In genomic region chr13:34132299-34132698, GRCm38 (mm10) we compare ENCODE assay signal across 7 mouse cellular contexts. TPM values are rescaled to one million over a fixed set of nuclear protein-coding genes. Genes with fewer than 3 reads are reported as not detected.
A peak's percentile ranks its signal among the peaks of the same experiment; 100 is the strongest.
DNase-seq lines count a peak whose midpoint lies in the region; ATAC-seq and TF ChIP-seq lines count a peak whose summit lies in the region.

No protein-coding gene starts in this region.

- no peak for ATAC-seq in stomach, embryonic 14.5 days (ENCODE audit: insufficient number of reproducible peaks, insufficient read depth, low FRiP score, low read depth)
- ATAC-seq in stomach, postnatal 0 days (ENCODE audit: low FRiP score, low TSS enrichment): no peak
- ATAC-seq in limb, embryonic 14.5 days (ENCODE audit: low FRiP score, low read depth): no peak
- ATAC-seq in stomach, embryonic 16.5 days (ENCODE audit: insufficient read depth, low FRiP score): no peak

- peaks cover 8% of the 10 kb centered on the region for H3K4me1 ChIP-seq in stomach, embryonic 14.5 days (ENCODE audit: control insufficient read depth, insufficient read depth, low read length)
- H3K4me1 ChIP-seq in stomach, postnatal 0 days (replicated peaks; ENCODE audit: control insufficient read depth, insufficient read depth): peaks cover 4% of the 10 kb centered on the region; the same call in 1 of the 2 replicates
- peaks cover 70% of the 10 kb centered on the region for H3K4me1 ChIP-seq in forebrain, embryonic 10.5 days
- H3K4me1 ChIP-seq in limb, embryonic 14.5 days (ENCODE audit: control insufficient read depth, insufficient read depth, low read length): peaks cover 44% of the 10 kb centered on the region
- H3K4me1 ChIP-seq in stomach, embryonic 16.5 days (ENCODE audit: control insufficient read depth, insufficient read depth, low read length): peaks cover 27% of the 10 kb centered on the region

- 7% methylated on average over 15 of the region's 15 CpGs for WGBS in stomach, embryonic 14.5 days
- WGBS in stomach, postnatal 0 days: 30% methylated on average over 15 of the region's 15 CpGs
- under 1% methylated on average over 15 of the region's 15 CpGs for WGBS in forebrain, embryonic 10.5 days
- WGBS in limb, embryonic 14.5 days: 1% methylated on average over 15 of the region's 15 CpGs
- 14% methylated on average over 15 of the region's 15 CpGs for WGBS in stomach, embryonic 16.5 days

- no peak overlapping the region for H3K27ac ChIP-seq in stomach, embryonic 14.5 days (ENCODE audit: low read length)
- no peak overlapping the region for H3K27ac ChIP-seq in stomach, postnatal 0 days (replicated peaks)
- H3K27ac ChIP-seq in forebrain, embryonic 10.5 days: peak overlapping the region; percentile 98
- H3K27ac ChIP-seq in limb, embryonic 14.5 days (replicated peaks; ENCODE audit: low read depth, low read length): peak overlapping the region; percentile 38; the same call in 1 of the 2 replicates
- H3K27ac ChIP-seq in stomach, embryonic 16.5 days (ENCODE audit: low read length): peak overlapping the region; percentile 64; the same call in 1 of the 2 replicates

- DNase-seq in stomach, postnatal 0 days (ENCODE audit: low spot score): no peak
- peak; percentile 43 for DNase-seq in forebrain, embryonic 10.5 days (ENCODE audit: extremely low spot score, low spot score)
- DNase-seq in limb, embryonic 14.5 days (ENCODE audit: low spot score): peak; percentile 26
- DNase-seq in cerebellum, adult 9-10 months: no peak
- DNase-seq in lung, postnatal 4 days: no peak

- TF ChIP-seq POLR2A in limb, embryonic 14.5 days (IDR thresholded peaks at IDR 0.05; ENCODE audit: borderline replicate concordance, extremely low read depth, insufficient read depth, insufficient read length): no peak

- H3K9ac ChIP-seq in stomach, embryonic 14.5 days (replicated peaks; ENCODE audit: low read depth, low read length): no peak overlapping the region
- H3K9ac ChIP-seq in stomach, postnatal 0 days (ENCODE audit: low read length): no peak overlapping the region
- H3K9ac ChIP-seq in limb, embryonic 14.5 days (ENCODE audit: low read depth, low read length, severe bottlenecking): no peak overlapping the region
- H3K9ac ChIP-seq in stomach, embryonic 16.5 days (ENCODE audit: low read length): no peak overlapping the region

- 0 out of 2 replicates have a peak overlapping the region, but pooled peaks have one; percentile 2 for H3K4me3 ChIP-seq in stomach, embryonic 14.5 days (ENCODE audit: low read depth, low read length)
- H3K4me3 ChIP-seq in stomach, postnatal 0 days (ENCODE audit: low read depth, low read length): no peak overlapping the region
- H3K4me3 ChIP-seq in forebrain, embryonic 10.5 days: peak overlapping the region; percentile 78
- H3K4me3 ChIP-seq in limb, embryonic 14.5 days (replicated peaks; ENCODE audit: low read length): peak overlapping the region; percentile 73
- H3K4me3 ChIP-seq in stomach, embryonic 16.5 days (replicated peaks; ENCODE audit: low read length): peak overlapping the region; percentile 13; the same call in 1 of the 2 replicates

- no peak for TF ChIP-seq EP300 in stomach, postnatal 0 days (optimal IDR thresholded peaks at IDR 0.05)

- peak overlapping the region; percentile 76 for H3K4me2 ChIP-seq in stomach, embryonic 14.5 days (replicated peaks; ENCODE audit: low read depth, low read length)
- H3K4me2 ChIP-seq in stomach, postnatal 0 days (replicated peaks; ENCODE audit: low read depth): no peak overlapping the region
- H3K4me2 ChIP-seq in limb, embryonic 14.5 days (replicated peaks; ENCODE audit: low read depth, low read length, severe bottlenecking): peak overlapping the region; percentile 82
- peak overlapping the region; percentile 91 for H3K4me2 ChIP-seq in stomach, embryonic 16.5 days (ENCODE audit: low read depth, low read length)

- no peaks in the 10 kb centered on the region for H3K27me3 ChIP-seq in stomach, embryonic 14.5 days (ENCODE audit: control insufficient read depth, insufficient read depth, low read length)
- no peaks in the 10 kb centered on the region for H3K27me3 ChIP-seq in stomach, postnatal 0 days (ENCODE audit: control insufficient read depth, insufficient read depth, low read length)
- no peaks in the 10 kb centered on the region; the same call in 1 of the 2 replicates for H3K27me3 ChIP-seq in forebrain, embryonic 10.5 days (ENCODE audit: poor library complexity, severe bottlenecking)
- no peaks in the 10 kb centered on the region for H3K27me3 ChIP-seq in limb, embryonic 14.5 days (ENCODE audit: control insufficient read depth, insufficient read depth, low read length)
- no peaks in the 10 kb centered on the region; the same call in 1 of the 2 replicates for H3K27me3 ChIP-seq in stomach, embryonic 16.5 days (ENCODE audit: control insufficient read depth, insufficient read depth, low read length)

- no peak for TF ChIP-seq CTCF in stomach, postnatal 0 days (IDR thresholded peaks at IDR 0.05; ENCODE audit: low read depth)

- H3K9me3 ChIP-seq in stomach, embryonic 14.5 days (ENCODE audit: control insufficient read depth, low read depth, low read length): no peaks in the 10 kb centered on the region
- no peaks in the 10 kb centered on the region for H3K9me3 ChIP-seq in stomach, postnatal 0 days (ENCODE audit: control insufficient read depth, low read length)
- H3K9me3 ChIP-seq in forebrain, embryonic 10.5 days: no peaks in the 10 kb centered on the region
- H3K9me3 ChIP-seq in limb, embryonic 14.5 days (ENCODE audit: control insufficient read depth, low read length): no peaks in the 10 kb centered on the region
- no peaks in the 10 kb centered on the region for H3K9me3 ChIP-seq in stomach, embryonic 16.5 days (replicated peaks; ENCODE audit: control insufficient read depth, low read length)

- H3K36me3 ChIP-seq in stomach, embryonic 14.5 days (ENCODE audit: control insufficient read depth, insufficient read depth, low read length): no peaks in the 10 kb centered on the region
- H3K36me3 ChIP-seq in stomach, postnatal 0 days (ENCODE audit: control insufficient read depth, insufficient read depth, low read length): no peaks in the 10 kb centered on the region
- H3K36me3 ChIP-seq in forebrain, embryonic 10.5 days (replicated peaks): peaks cover 16% of the 10 kb centered on the region
- H3K36me3 ChIP-seq in limb, embryonic 14.5 days (ENCODE audit: control insufficient read depth, insufficient read depth, low read length): no peaks in the 10 kb centered on the region
- no peaks in the 10 kb centered on the region for H3K36me3 ChIP-seq in stomach, embryonic 16.5 days (ENCODE audit: control insufficient read depth, insufficient read depth, low read length)

RNA-seq across cellular contexts. Expression of gene Tubb2b, which starts 2.0 kb away (rescaled TPM):
- 32.1 and 34.2 TPM in 2 replicates for polyA plus RNA-seq in stomach, embryonic 14.5 days (2014; fragmentation: Nextera tagmentation; extraction: Ambion mirVana)
- polyA plus RNA-seq in stomach, postnatal 0 days (2015; fragmentation: Nextera tagmentation; extraction: Ambion mirVana): 13.4 and 14.6 TPM in 2 replicates
- 137 and 151 TPM in 2 replicates for polyA plus RNA-seq in forebrain, embryonic 10.5 days (2016; fragmentation: Nextera tagmentation; extraction: Ambion mirVana)
- 376 and 378 TPM in 2 replicates for polyA plus RNA-seq in limb, embryonic 14.5 days (2012; rRNA removed)
- 28.5 TPM in 2 replicates for polyA plus RNA-seq in limb, embryonic 14.5 days (2014; fragmentation: Nextera tagmentation; extraction: Ambion mirVana)
- polyA plus RNA-seq in stomach, embryonic 16.5 days (2015; fragmentation: Nextera tagmentation; extraction: Ambion mirVana): 41.7 and 45.5 TPM in 2 replicates

RNA-seq across cellular contexts. Expression of gene Psmg4, which starts 30.5 kb away (rescaled TPM):
- polyA plus RNA-seq in stomach, embryonic 14.5 days (2014; fragmentation: Nextera tagmentation; extraction: Ambion mirVana): 84.8 and 86.6 TPM in 2 replicates
- 60.9 and 71.1 TPM in 2 replicates for polyA plus RNA-seq in stomach, postnatal 0 days (2015; fragmentation: Nextera tagmentation; extraction: Ambion mirVana)
- polyA plus RNA-seq in forebrain, embryonic 10.5 days (2016; fragmentation: Nextera tagmentation; extraction: Ambion mirVana): 129 and 133 TPM in 2 replicates
- 133 and 153 TPM in 2 replicates for polyA plus RNA-seq in limb, embryonic 14.5 days (2012; rRNA removed)
- 75.5 and 83.8 TPM in 2 replicates for polyA plus RNA-seq in limb, embryonic 14.5 days (2014; fragmentation: Nextera tagmentation; extraction: Ambion mirVana)
- 58.8 and 62.9 TPM in 2 replicates for polyA plus RNA-seq in stomach, embryonic 16.5 days (2015; fragmentation: Nextera tagmentation; extraction: Ambion mirVana)

RNA-seq across cellular contexts. Expression of gene Tubb2a, which starts 54.5 kb away (rescaled TPM):
- polyA plus RNA-seq in stomach, embryonic 14.5 days (2014; fragmentation: Nextera tagmentation; extraction: Ambion mirVana): 213 and 217 TPM in 2 replicates
- polyA plus RNA-seq in stomach, postnatal 0 days (2015; fragmentation: Nextera tagmentation; extraction: Ambion mirVana): 187 and 196 TPM in 2 replicates
- polyA plus RNA-seq in forebrain, embryonic 10.5 days (2016; fragmentation: Nextera tagmentation; extraction: Ambion mirVana): 79.2 and 98.2 TPM in 2 replicates
- 328 and 445 TPM in 2 replicates for polyA plus RNA-seq in limb, embryonic 14.5 days (2012; rRNA removed)
- polyA plus RNA-seq in limb, embryonic 14.5 days (2014; fragmentation: Nextera tagmentation; extraction: Ambion mirVana): 150 and 170 TPM in 2 replicates
- 221 and 243 TPM in 2 replicates for polyA plus RNA-seq in stomach, embryonic 16.5 days (2015; fragmentation: Nextera tagmentation; extraction: Ambion mirVana)

Comparison
In these comparisons a context has a peak if more than half of its experiments do, and no peak if none do; other contexts are left out.
1. H3K27ac ChIP-seq: peak in forebrain, embryonic 10.5 days (single experiment), limb, embryonic 14.5 days (single experiment) and stomach, embryonic 16.5 days (single experiment); none in stomach, embryonic 14.5 days (single experiment) and stomach, postnatal 0 days (single experiment).
2. DNase-seq: peak in forebrain, embryonic 10.5 days (single experiment) and limb, embryonic 14.5 days (single experiment); none in stomach, postnatal 0 days (single experiment), cerebellum, adult 9-10 months (single experiment) and lung, postnatal 4 days (0 of 2).